Mouse (Mus musculus) C2C12 (cell line): Measurements from ENCODE around the gene Serinc5. TPM values are rescaled to one million over a fixed set of nuclear protein-coding genes. Genes with fewer than 3 reads are reported as not detected.

Source experiments
- H3K27me3 ChIP-seq: one replicate; pipeline ENCODE4 v1.6.1; 2011; ENCODE audit not compliant: control insufficient read depth, insufficient read depth, insufficient read length
- H3K36me3 ChIP-seq: one replicate; pipeline ENCODE4 v1.6.1; 2011; ENCODE audit not compliant: control insufficient read depth, insufficient read depth
- H3K4me3 ChIP-seq: one replicate; pipeline ENCODE4 v1.5.1; 2011; ENCODE audit warnings: mild to moderate bottlenecking, control low read depth; ENCODE audit not compliant: poor library complexity, insufficient read depth, severe bottlenecking
- H3K79me2 ChIP-seq: one replicate; pipeline ENCODE4 v1.6.1; 2011; ENCODE audit not compliant: control insufficient read depth, insufficient read depth
- H3K79me3 ChIP-seq: one replicate; pipeline ENCODE4 v1.6.1; 2011; ENCODE audit warnings: low read depth, control low read depth
- H3ac ChIP-seq: one replicate; pipeline ENCODE3; 2011; ENCODE audit warnings: low read depth; ENCODE audit not compliant: control insufficient read depth, insufficient read length
- CEBPB ChIP-seq: IDR thresholded peaks from one replicate; pipeline ENCODE4 v1.6.1; 2011; ENCODE audit warnings: low read depth, mild to moderate bottlenecking, control low read depth, moderate library complexity
- CTCF ChIP-seq: IDR thresholded peaks from one replicate; pipeline ENCODE4 v1.5.1; 2011; ENCODE audit not compliant: control insufficient read depth, insufficient read depth, insufficient read length
- FOSL1 ChIP-seq: IDR thresholded peaks from one replicate; pipeline ENCODE4 v1.8.0; 2011; ENCODE audit warnings: mild to moderate bottlenecking, low read length; ENCODE audit not compliant: poor library complexity, insufficient read depth, severe bottlenecking
- MAX ChIP-seq: IDR thresholded peaks from one replicate; pipeline ENCODE4 v1.6.1; 2011; ENCODE audit warnings: mild to moderate bottlenecking, control low read depth
- MYOD1 ChIP-seq: IDR thresholded peaks from one replicate; pipeline ENCODE4 v1.6.1; 2011; ENCODE audit warnings: low read depth; ENCODE audit not compliant: control insufficient read depth, insufficient read length
- MYOG ChIP-seq: IDR thresholded peaks from one replicate; pipeline ENCODE4 v1.6.1; 2011; ENCODE audit not compliant: control insufficient read depth, insufficient read length; ENCODE audit errors: extremely low read depth
- USF1 ChIP-seq: IDR thresholded peaks from one replicate; pipeline ENCODE4 v1.6.1; 2011; ENCODE audit warnings: low read depth, mild to moderate bottlenecking, control low read depth, moderate library complexity
- polyA plus RNA-seq: library from polyadenylated mRNA; unstranded; fragments of >200 nt; fragmentation: generic; extraction: Trizol; gene quantifications from one replicate; pipeline ENCODE4 v1.2.1, GENCODE M21; 2012; ENCODE audit warnings: missing spikeins

Serinc5 gene
- polyA plus RNA-seq, 1 experiment = 2.8 TPM

GRCm38 (mm10) chr13:92760519-92760918 is 149.6 kb downstream of the Serinc5 start:
- H3K79me2 ChIP-seq = no peaks in the 10 kb centered on the region
- H3ac ChIP-seq = no peak overlapping the region
- H3K79me3 ChIP-seq = no peaks in the 10 kb centered on the region
- no peak overlapping the region for H3K4me3 ChIP-seq
- H3K36me3 ChIP-seq = no peaks in the 10 kb centered on the region
- TF ChIP-seq MYOG (no peak), MAX (no peak), FOSL1 (no peak), CEBPB (no peak), CTCF (no peak), USF1 (no peak), MYOD1 (no peak)
- H3K27me3 ChIP-seq = peaks cover 4% of the 10 kb centered on the region

Other genes with a start within 250 kb of the Serinc5 start
- not detected for gene Ankrd34b, start 185.2 kb upstream of the Serinc5 start, polyA plus RNA-seq
- 0.57 TPM for gene Fam151b, start 127.1 kb upstream of the Serinc5 start, polyA plus RNA-seq
- 2.6 TPM for gene Zfyve16, start 80.2 kb upstream of the Serinc5 start, polyA plus RNA-seq
- 0.06 TPM for gene Spz1, start 34.9 kb upstream of the Serinc5 start, polyA plus RNA-seq
- gene Thbs4, start 183.7 kb downstream of the Serinc5 start, polyA plus RNA-seq = not detected
- 2.1 TPM for gene Mtx3, start 233.7 kb downstream of the Serinc5 start, polyA plus RNA-seq